Mouse (Mus musculus) erythroblast, embryonic 14.5 days (primary cell): Measurements from ENCODE around the gene Stat2.

ENCODE experiments used
- GATA1 ChIP-seq: IDR thresholded peaks from 2 replicates; pipeline ENCODE4 v1.6.1; 2012; ENCODE audit warnings: low read length, inconsistent platforms, mixed read lengths
- TAL1 ChIP-seq: IDR thresholded peaks from 3 replicates; pipeline ENCODE4 v1.6.1; 2012; ENCODE audit warnings: low read length, inconsistent platforms, mixed read lengths

- TF ChIP-seq GATA1 (no peak), TAL1 (no peak)
These were observed 42.4 kb upstream of the Stat2 start for GRCm38 (mm10) chr10:128228009-128228408.
